Mouse (Mus musculus): ENCODE measurements around the gene Xlr4a.
"Not testable (repeated sequence)": the region's sequence is repeated elsewhere in the genome, so short reads cannot be mapped to it uniquely, and the experiment has no call there.

Xlr4a gene

DNA sequence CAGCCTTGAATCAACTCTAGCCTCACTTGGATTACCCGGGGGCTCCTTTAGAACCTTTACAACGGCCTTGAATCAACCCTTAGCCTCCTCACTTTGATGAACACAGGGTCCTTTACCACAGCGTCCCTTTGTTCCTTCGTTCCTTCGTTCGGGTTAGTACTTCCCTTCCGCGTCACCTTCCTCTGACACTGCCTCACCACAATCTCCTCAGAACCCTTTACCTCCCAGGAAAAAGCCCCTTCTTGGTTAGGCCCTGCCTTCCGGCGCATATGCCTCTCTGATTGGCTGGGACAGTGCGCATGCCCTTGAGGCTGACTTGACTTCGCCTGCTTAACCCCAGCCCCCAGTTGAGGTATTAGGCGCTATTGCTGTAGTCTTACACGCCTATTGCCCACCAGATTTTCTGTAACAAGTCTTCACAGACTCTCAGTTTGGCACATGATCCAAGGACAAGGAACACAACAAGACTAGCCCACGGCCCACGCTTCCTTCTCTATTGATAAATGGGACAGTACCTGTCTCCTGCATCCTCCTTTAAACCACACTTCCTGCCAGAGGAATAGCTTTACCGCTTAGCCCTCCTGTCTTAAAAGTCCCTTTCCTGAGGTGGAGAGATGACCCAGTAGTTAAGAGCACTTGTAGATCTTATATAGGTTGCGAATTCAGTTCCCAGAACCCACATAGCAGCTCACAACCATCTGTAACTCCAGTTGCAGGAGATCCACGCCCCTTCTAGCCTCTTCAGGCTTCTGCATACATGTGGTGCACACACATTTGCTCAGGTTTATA is at the start of gene Xlr4a:
Xlr4a (minus strand) TSS at position 212 of the 789 bp plus-strand sequence.
- DNase-seq (ENCODE audit: low spot score in 2 of 2) = peak in 1 of 2 experiments; percentile 15

DNA sequence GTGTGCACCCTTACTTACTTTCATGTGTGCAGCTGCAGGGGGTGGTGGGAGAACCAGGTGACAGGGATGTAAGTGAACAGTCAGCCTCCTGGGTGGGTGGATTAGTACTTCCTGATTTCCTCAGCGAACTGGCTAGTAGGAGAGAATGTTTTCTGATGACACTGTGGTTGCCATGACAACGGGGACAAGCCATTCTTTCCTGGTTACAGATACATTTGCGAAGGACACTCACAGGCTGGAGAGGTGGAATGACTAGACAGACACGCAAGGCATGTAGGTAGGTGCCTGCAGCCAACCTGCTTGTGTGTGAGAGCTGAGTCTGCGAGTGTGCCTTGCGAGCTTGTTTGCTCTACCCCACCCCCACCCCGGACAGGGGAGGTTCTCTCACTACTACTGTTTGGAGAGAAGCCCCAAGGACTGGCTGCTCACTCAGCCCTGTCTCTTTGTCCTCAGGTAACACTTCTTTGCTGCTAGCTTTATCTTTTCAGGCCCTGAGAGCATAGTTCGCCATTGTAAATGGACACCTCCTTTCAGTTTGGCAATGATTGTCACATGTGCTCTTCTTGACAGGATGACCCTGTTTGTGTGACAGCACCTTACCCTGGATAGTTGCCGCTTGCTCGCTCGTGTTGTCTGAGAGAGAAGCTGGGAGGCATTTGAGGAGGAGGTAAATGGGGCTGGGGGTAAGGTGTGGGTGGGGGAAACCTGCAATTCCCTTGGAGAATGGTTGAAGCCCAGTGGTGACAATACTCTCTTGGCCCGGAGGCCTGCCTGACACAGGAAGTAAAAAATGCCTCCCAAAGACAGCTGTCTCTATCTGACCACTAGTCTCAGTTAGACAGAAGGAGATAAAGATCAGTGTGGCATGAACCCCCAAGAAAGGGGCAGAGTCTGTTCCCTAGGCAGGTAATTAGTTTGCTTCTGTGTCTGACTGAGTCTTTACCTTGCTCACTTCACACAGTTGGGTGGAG is 40.9 kb upstream of the Xlr4a start:
- DNase-seq (ENCODE audit: low spot score in 2 of 2) = not testable (repeated sequence)

GRCm38 (mm10) chrX:73116747-73117146 is 34.5 kb upstream of the Xlr4a start, which contains the start of gene Gm14685:
TSS of gene Gm14685 (plus strand) at chrX:73117047.
- not testable (repeated sequence) for DNase-seq (ENCODE audit: low spot score in 2 of 2)

DNA sequence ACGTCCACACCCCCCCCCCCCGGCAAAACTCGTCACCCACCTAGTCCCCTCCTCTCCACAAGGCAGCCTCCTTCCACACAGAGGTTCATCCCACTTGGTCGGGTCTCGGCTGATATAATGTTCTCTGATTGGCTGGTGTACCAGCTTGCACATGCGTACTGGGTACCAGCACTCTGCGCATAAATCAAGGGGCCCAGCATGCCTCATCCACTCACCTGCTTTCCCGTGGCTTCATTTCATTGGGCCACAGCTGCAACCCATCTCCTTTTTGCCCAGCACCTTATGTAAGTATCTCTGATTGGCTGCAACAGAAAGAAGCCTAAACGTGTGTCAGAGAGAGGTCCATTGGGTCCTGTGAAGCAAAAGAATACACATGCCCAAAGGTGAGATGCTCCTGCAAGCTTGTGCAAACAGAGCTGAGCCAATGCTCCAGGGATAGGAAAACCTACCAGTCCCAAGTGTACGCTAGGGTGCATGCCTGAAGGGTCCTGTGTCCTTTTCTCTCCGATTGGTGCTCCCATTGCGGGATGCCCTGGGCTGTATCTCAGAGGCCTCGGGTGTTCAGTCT is 14.7 kb upstream of the Xlr4a start, which contains the start of gene Xlr3a:
Xlr3a (minus strand) TSS at position 155 of the 568 bp plus-strand sequence.
- DNase-seq (ENCODE audit: low spot score in 2 of 2) = not testable (repeated sequence)

GRCm38 (mm10) chrX:73066765-73067312 is 15.4 kb downstream of the Xlr4a start:
- DNase-seq (ENCODE audit: low spot score in 2 of 2) = not testable (repeated sequence)

DNA sequence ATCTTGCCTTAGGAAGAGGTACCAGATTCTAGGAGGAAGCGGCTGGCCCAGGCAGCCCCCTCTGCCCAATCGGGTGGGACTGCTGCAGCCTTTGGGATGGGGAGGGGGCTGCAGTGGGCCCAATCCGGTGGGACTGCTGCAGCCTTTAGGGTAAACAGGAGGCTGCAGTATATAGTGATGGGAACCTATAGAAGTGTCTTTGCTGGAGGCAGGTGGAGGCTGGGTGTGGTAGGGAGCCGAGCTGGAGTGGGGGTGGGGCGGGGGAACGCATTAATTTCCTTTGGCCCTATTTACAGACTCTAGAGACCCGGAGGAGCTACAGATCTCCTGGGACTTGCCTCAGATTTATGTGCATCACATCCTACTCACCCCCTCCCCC is 17.9 kb downstream of the Xlr4a start, which contains the start of gene Pnma3:
Pnma3 (plus strand) TSS at position 373 of the 379 bp plus-strand sequence.
- DNase-seq (ENCODE audit: low spot score in 2 of 2) = no peak

DNA sequence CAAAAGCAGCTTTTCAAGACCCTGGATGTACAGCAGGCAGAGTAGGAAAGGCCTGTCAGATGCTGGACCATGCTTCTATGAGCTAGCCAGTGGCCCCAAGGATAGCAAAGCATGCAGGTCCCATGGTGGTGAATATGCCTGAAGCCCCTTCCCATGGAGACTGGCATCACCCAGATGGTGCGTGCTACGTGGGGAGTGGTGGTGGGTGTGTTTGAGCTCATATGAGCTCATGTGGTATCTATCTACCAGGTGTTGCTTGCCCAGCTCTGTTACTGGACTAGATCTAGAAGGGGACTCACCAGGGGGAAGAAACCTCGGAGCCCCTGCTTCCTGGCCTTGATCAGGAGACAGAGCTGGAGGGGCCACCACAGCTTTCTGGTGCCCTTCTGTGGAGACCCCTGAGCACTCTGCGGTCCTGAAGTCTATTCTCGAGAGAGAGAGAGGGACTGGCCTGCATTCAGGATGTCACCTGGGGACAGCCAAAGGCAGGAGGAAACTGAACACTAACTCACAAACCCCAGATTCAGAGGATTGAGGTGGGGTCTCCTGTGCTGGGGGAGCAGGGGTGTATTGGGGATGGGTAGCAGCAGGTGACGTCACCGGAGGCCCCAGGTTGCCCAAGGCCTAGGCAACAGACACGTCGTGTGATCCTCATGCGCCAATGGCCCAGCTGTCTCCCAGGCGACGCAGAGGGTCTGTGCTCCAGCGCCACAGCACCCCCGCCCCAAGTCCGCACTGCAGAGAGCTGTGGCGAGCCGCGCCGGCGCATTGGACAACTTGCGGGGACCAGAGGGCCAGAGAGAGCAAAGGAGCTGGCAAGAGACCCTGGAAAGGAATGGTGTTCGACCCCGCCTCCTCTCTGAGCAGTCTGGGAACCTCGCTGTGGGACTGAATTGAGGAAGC is 18.5 kb downstream of the Xlr4a start:
- no peak for DNase-seq (ENCODE audit: low spot score in 2 of 2)

GRCm38 (mm10) chrX:73062323-73062722 is 20.0 kb downstream of the Xlr4a start:
- no peak for DNase-seq (ENCODE audit: low spot score in 2 of 2)

GRCm38 (mm10) chrX:73061528-73061927 is 20.8 kb downstream of the Xlr4a start:
- DNase-seq (ENCODE audit: low spot score in 2 of 2) = no peak

DNA sequence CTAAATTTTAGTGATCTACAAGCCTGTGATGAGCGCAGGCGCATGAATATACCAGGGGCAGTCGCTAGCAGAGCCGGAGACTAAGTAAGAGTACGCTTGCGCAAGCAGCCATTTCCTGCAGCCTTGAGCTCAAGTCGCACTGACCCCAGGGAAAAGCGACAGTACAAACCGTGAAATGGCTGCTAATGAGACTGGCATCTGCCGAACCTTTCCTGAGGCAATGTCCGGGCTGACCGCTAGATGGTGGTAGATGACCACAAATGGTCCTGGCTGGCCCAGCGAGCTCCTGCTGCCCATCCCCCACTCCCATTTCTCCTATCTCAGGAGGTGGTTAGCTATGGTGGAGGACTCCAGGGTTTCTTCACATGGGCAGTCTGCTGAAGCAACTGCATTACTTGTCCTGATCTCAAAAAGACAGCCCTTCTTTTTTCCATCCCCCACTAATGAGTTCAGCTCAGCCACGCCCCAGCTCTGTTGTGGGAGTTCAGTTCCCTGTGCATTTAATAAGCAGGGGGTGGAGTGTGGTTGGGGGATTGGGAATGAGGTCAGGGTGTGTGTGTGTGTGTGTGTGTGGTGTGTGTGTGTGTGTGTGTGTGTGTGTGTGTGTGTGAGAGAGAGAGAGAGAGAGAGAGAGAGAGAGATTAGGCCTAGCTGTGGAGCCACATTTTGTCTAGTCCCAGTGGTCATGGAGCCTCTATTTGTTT is 28.3 kb downstream of the Xlr4a start:
- peak; percentile 78 to 86 for DNase-seq (ENCODE audit: low spot score in 2 of 2)

DNA sequence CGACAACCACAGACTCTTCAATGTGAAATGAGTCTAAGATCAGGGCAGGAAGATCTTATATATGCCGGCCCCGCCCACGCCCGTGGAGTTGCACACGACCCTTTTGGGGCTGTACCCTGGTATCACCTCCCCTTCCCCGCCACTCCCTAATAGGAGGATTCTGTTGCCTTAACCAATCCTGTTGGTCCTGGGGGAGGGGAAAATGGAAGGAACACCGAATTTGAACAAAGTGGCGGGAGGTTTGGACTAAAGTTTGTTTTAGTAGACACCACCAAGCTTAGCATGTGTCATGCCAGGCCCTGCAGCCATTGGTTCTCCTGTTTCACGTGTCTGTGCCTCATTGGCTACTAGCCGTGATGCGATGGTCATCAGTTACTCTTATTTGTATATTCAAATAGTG is 42.6 kb downstream of the Xlr4a start:
- DNase-seq (ENCODE audit: low spot score in 2 of 2) = no peak

DNA sequence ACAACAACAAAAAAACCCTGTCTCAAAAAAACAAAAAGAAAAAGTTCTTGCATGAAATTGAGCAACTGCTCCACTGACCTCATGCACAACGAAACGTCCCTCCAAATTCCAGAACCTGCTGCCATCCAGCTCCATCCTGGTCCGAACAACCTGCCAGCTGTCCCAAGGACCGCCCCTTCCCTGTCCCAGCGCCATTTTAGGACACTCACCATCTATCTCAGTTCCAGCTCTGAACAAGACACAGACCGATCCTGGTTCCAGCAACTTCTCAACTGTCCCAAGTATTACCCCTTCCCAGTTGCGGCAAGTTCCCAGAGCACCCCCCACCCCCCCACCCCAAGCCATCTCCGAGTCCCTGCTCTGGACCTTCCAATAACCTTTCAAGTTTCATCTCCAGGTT is 43.4 kb downstream of the Xlr4a start:
- no peak for DNase-seq (ENCODE audit: low spot score in 2 of 2)

- DNase-seq (ENCODE audit: low spot score in 2 of 2) = no peak
Measured at GRCm38 (mm10) chrX:73037003-73037402, 45.3 kb downstream of the Xlr4a start, which contains the start of gene Pnma5. TSS of gene Pnma5 (minus strand) at chrX:73037103.
